Mouse (Mus musculus) intestine, embryonic 15.5 days (tissue): ENCODE measurements at regions not wholly inside any gene's neighbourhood (a gene's known extent, or its start where the extent isn't known, plus 50 kb on each side); places are given as distances from the start of the nearest gene placed in this dataset.
"Not testable (repeated sequence)": the region's sequence is repeated elsewhere in the genome, so short reads cannot be mapped to it uniquely, and the experiment has no call there.

Experiments
- ATAC-seq: fragments of 200-750 bp; cut with Nextera tagmentation; 2 replicates; pipeline ENCODE4 v1.8.0; 2017; ENCODE audit warnings: moderate TSS enrichment, moderate library complexity
- H3K27ac ChIP-seq: fragments of 300-500 bp; sonication (generic); 2 replicates; pipeline ENCODE4 v1.5.1; 2015; ENCODE audit warnings: mild to moderate bottlenecking, inconsistent platforms
- H3K27me3 ChIP-seq: fragments of 300-500 bp; sonication (generic); replicated peaks from 2 replicates; pipeline ENCODE4 v1.6.1; 2015; ENCODE audit warnings: inconsistent platforms
- H3K36me3 ChIP-seq: fragments of 300-500 bp; sonication (generic); 2 replicates; pipeline ENCODE4 v1.6.1; 2015; ENCODE audit warnings: inconsistent platforms
- H3K4me1 ChIP-seq: fragments of 300-500 bp; sonication (generic); replicated peaks from 2 replicates; pipeline ENCODE4 v1.6.1; 2015; ENCODE audit warnings: inconsistent platforms
- H3K4me2 ChIP-seq: fragments of 300-500 bp; sonication (generic); replicated peaks from 2 replicates; pipeline ENCODE4 v1.6.1; 2015; ENCODE audit warnings: mild to moderate bottlenecking, inconsistent platforms
- H3K4me3 ChIP-seq: fragments of 300-500 bp; sonication (generic); replicated peaks from 2 replicates; pipeline ENCODE4 v1.5.1; 2015; ENCODE audit warnings: inconsistent platforms
- H3K9ac ChIP-seq: fragments of 300-500 bp; sonication (generic); 2 replicates; pipeline ENCODE4 v1.6.1; 2015; ENCODE audit warnings: inconsistent platforms
- H3K9me3 ChIP-seq: fragments of 300-500 bp; sonication (generic); 2 replicates; pipeline ENCODE4 v1.6.1; 2016; ENCODE audit warnings: inconsistent platforms
- WGBS: fragments of 180-500 bp; shearing (Covaris S2); methylation state at CpG from one replicate; pipeline ENCODE4 v1.1.7; 2015; 5-methylcytosine and 5-hydroxymethylcytosine counted together

DNA sequence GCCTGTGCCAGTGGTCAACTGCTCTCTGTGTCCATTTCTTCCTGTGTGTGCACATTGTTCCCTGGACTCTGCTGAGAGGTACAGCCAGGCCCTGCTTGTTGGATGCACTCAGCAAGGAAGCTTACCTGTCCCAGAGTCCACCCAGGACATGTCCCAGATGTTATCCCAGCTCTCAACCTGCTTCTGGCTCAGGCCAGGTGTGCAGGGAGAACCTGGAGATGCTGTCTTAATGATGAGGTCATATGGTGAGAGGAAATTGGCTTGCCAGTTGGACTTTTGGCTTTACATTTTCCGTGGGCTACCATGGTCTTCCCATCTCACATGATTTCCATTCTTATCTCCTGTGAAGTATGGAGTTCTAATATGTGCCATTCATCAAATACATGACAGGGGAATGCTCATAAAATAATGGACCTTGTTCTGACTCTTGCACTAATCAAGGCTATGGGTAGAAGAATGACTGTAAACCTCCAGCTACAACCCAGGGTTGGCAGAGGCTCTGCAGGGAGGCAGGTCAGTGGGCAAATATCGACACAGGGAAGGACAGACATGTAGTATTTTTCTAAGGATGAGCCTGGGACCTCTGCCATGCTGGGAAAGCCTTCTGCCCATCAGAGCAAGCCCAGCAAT, 289.9 kb upstream of the 3110018I06Rik start:
- no peaks in the 10 kb centered on the region for H3K36me3 ChIP-seq
- no peaks in the 10 kb centered on the region for H3K9me3 ChIP-seq
- H3K9ac ChIP-seq: no peak overlapping the region
- H3K4me1 ChIP-seq: no peaks in the 10 kb centered on the region
- ATAC-seq: peak; percentile 87
- 67% methylated on average over 2 of the region's 2 CpGs for WGBS
- no peaks in the 10 kb centered on the region for H3K27me3 ChIP-seq
- H3K27ac ChIP-seq: no peak overlapping the region
- H3K4me3 ChIP-seq: no peak overlapping the region
- no peak overlapping the region for H3K4me2 ChIP-seq

DNA sequence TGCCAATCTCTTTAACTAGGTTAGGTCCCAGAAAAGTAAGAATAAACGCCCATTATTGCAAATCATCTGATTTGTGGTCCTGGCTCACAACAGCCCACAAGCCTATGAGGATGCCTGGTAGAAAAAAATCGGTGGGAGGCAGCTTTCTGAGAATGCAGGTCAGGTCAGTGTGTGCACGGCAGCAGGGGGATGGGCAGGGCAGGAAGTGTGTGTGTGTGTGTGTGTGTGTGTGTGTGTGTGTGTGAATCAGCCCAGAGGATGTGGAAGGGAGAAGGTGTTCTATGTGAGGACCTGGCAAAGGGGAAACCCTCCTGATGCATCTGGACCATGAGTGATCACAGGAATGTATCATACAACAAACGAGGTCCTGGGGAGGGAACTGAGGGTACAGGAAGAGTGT, 287.5 kb upstream of the 3110018I06Rik start:
- Histone ChIP-seq H3K9ac (no peak overlapping the region), H3K9me3 (no peaks in the 10 kb centered on the region), H3K4me1 (no peaks in the 10 kb centered on the region), H3K36me3 (no peaks in the 10 kb centered on the region), H3K27me3 (no peaks in the 10 kb centered on the region), H3K27ac (no peak overlapping the region), H3K4me2 (no peak overlapping the region), H3K4me3 (no peak overlapping the region)
- no peak for ATAC-seq
- WGBS: 36% methylated on average over 4 of the region's 4 CpGs

GRCm38 (mm10) chr12:107208826-107209225, 279.6 kb upstream of the 3110018I06Rik start:
- not testable (repeated sequence) for ATAC-seq, H3K27ac ChIP-seq, H3K9me3 ChIP-seq, H3K4me1 ChIP-seq, H3K27me3 ChIP-seq, H3K4me3 ChIP-seq, H3K9ac ChIP-seq, H3K36me3 ChIP-seq, H3K4me2 ChIP-seq
- WGBS: 44% methylated on average over 6 of the region's 6 CpGs

DNA sequence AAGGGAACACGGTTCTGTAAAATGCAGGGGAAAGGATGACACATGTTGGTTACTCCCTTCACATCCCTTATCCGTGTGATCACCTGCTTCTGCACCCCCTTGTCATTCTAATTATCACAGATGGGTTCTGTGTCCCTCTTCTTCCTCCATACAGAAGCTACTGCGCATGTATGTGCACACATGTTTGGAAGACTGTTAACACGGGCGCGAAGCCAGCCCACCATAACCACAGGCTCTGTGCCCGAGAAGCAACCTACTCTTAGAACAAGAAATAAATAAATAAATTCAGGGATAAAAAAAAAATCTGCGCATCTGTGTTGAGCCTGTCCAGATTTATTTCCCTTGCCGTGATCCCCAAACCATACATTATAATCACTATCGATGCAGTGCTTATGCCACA, 275.6 kb upstream of the 3110018I06Rik start:
- Histone ChIP-seq H3K4me2 (no peak overlapping the region), H3K9ac (no peak overlapping the region), H3K4me3 (no peak overlapping the region), H3K36me3 (no peaks in the 10 kb centered on the region), H3K27ac (no peak overlapping the region), H3K9me3 (no peaks in the 10 kb centered on the region), H3K27me3 (no peaks in the 10 kb centered on the region), H3K4me1 (no peaks in the 10 kb centered on the region)
- ATAC-seq: no peak
- WGBS: 91% methylated on average over 10 of the region's 10 CpGs

GRCm38 (mm10) chr12:107216119-107216518, 272.3 kb upstream of the 3110018I06Rik start:
- no peaks in the 10 kb centered on the region for H3K27me3 ChIP-seq
- no peak overlapping the region for H3K4me2 ChIP-seq
- 66% methylated on average over 8 of the region's 8 CpGs for WGBS
- H3K9ac ChIP-seq: no peak overlapping the region
- H3K9me3 ChIP-seq: no peaks in the 10 kb centered on the region
- ATAC-seq: no peak
- H3K4me3 ChIP-seq: no peak overlapping the region
- H3K36me3 ChIP-seq: no peaks in the 10 kb centered on the region
- no peak overlapping the region for H3K27ac ChIP-seq
- H3K4me1 ChIP-seq: no peaks in the 10 kb centered on the region

DNA sequence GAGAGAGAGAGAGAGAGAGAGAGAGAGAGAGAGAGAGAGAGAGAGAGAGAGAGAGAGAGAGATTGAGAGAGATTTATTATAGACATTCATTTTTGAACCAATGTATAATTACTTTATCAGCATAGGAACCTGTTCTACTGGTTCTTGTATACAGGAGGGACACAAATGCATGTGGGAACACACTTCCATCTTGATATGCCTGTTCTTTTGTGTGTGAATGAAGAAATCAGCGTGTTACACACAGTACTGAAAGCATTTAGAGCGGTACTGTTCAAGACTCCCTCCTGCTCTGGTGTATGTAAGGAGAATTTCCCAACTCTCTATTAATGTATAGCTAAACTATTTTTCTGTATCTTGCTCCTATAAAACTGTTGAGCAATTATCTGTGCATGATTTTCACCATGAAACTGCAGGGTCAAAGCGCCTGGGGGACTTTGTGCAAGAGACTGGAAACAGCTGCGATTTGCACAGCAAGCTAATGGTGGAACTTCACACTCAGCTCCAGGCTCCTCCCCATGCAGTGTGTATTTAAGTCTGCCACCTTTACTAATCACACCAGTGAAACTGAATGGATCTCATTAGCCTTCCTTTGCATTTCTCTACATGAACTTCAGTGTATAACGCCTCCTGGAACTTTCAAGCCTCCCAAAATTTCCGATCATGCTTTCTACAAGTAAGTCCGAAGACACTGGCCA, 267.0 kb upstream of the 3110018I06Rik start:
- no peaks in the 10 kb centered on the region for H3K36me3 ChIP-seq
- no peak overlapping the region for H3K4me2 ChIP-seq
- H3K27me3 ChIP-seq: no peaks in the 10 kb centered on the region
- H3K4me3 ChIP-seq: no peak overlapping the region
- H3K9me3 ChIP-seq: no peaks in the 10 kb centered on the region
- H3K4me1 ChIP-seq: no peaks in the 10 kb centered on the region
- WGBS: 71% methylated on average over 7 of the region's 7 CpGs
- no peak overlapping the region for H3K27ac ChIP-seq
- peak; percentile 65 for ATAC-seq
- no peak overlapping the region for H3K9ac ChIP-seq

- Histone ChIP-seq H3K4me1 (no peaks in the 10 kb centered on the region), H3K9ac (no peak overlapping the region), H3K4me3 (no peak overlapping the region), H3K36me3 (no peaks in the 10 kb centered on the region), H3K27me3 (no peaks in the 10 kb centered on the region), H3K27ac (no peak overlapping the region), H3K4me2 (no peak overlapping the region), H3K9me3 (no peaks in the 10 kb centered on the region)
- WGBS: 73% methylated on average over 7 of the region's 7 CpGs
- ATAC-seq: no peak
Measured at GRCm38 (mm10) chr12:107222106-107222505, 266.3 kb upstream of the 3110018I06Rik start.

- no peaks in the 10 kb centered on the region for H3K9me3 ChIP-seq
- no peak for ATAC-seq
- H3K9ac ChIP-seq: no peak overlapping the region
- no peaks in the 10 kb centered on the region for H3K4me1 ChIP-seq
- no peaks in the 10 kb centered on the region for H3K27me3 ChIP-seq
- no peaks in the 10 kb centered on the region for H3K36me3 ChIP-seq
- WGBS: 74% methylated on average over 3 of the region's 3 CpGs
- H3K4me2 ChIP-seq: no peak overlapping the region
- no peak overlapping the region for H3K27ac ChIP-seq
- no peak overlapping the region for H3K4me3 ChIP-seq
Measured at GRCm38 (mm10) chr12:107230097-107230496, 258.3 kb upstream of the 3110018I06Rik start.

DNA sequence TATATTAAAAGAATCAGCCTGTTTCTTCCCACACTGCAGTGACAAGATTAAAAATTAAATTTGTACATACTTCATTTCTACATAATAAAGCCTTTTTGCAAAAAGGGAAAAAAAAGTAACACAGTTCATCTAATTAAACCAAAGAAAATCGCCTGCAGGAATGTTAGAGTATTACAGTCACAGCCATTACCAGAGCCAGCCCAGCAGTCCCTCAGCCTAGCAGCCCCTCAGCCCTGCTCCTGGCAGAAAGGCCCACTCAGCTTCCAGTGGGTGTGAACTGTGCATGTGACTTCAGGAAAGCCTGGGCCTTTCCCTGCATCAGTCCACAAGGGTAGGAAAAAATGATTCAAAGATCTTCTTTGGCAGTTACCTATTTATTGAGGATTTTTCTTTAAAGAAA, 256.8 kb upstream of the 3110018I06Rik start:
- 26% methylated on average over 1 of the region's 1 CpGs for WGBS
- no peaks in the 10 kb centered on the region for H3K9me3 ChIP-seq
- no peak overlapping the region for H3K27ac ChIP-seq
- H3K4me3 ChIP-seq: no peak overlapping the region
- no peaks in the 10 kb centered on the region for H3K27me3 ChIP-seq
- ATAC-seq: no peak
- H3K4me1 ChIP-seq: no peaks in the 10 kb centered on the region
- no peak overlapping the region for H3K4me2 ChIP-seq
- no peaks in the 10 kb centered on the region for H3K36me3 ChIP-seq
- no peak overlapping the region for H3K9ac ChIP-seq

- no peak for ATAC-seq
- no peaks in the 10 kb centered on the region for H3K36me3 ChIP-seq
- 72% methylated on average over 9 of the region's 9 CpGs for WGBS
- no peaks in the 10 kb centered on the region for H3K27me3 ChIP-seq
- no peak overlapping the region for H3K4me3 ChIP-seq
- no peak overlapping the region for H3K4me2 ChIP-seq
- H3K9me3 ChIP-seq: no peaks in the 10 kb centered on the region
- no peak overlapping the region for H3K27ac ChIP-seq
- H3K4me1 ChIP-seq: no peaks in the 10 kb centered on the region
- H3K9ac ChIP-seq: no peak overlapping the region
Measured at GRCm38 (mm10) chr12:107250747-107251470, 237.5 kb upstream of the 3110018I06Rik start.

- ATAC-seq: no peak
Measured at GRCm38 (mm10) chr12:107251981-107252380, 236.5 kb upstream of the 3110018I06Rik start.

DNA sequence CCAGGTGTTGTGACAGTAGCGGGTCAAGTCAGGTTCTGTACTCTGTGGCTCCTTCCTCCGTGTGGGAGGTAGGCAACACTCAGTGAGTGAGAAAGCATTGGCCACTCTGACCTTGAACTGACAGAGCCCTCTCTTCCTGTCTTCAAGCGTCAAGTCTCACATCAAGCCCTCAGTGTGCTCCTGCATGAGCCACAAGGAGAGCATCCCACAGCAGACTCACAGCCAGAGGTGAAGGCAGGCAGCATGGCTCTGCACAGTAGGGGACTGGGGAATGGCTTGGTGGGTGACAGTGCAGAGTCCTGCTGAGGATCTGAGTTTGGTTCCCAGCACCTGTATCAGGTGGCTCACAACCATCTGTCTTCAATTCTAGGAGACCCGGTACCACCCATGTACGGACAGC, 226.4 kb upstream of the 3110018I06Rik start:
- no peak overlapping the region for H3K4me2 ChIP-seq
- no peak for ATAC-seq
- no peaks in the 10 kb centered on the region for H3K36me3 ChIP-seq
- no peaks in the 10 kb centered on the region for H3K4me1 ChIP-seq
- no peak overlapping the region for H3K4me3 ChIP-seq
- H3K27me3 ChIP-seq: no peaks in the 10 kb centered on the region
- 89% methylated on average over 5 of the region's 5 CpGs for WGBS
- H3K27ac ChIP-seq: no peak overlapping the region
- no peaks in the 10 kb centered on the region for H3K9me3 ChIP-seq
- no peak overlapping the region for H3K9ac ChIP-seq

More at GRCm38 (mm10) chr12:107251981-107252380, 236.5 kb upstream of the 3110018I06Rik start:
- Histone ChIP-seq H3K36me3 (no peaks in the 10 kb centered on the region), H3K9me3 (no peaks in the 10 kb centered on the region), H3K4me1 (no peaks in the 10 kb centered on the region), H3K27me3 (no peaks in the 10 kb centered on the region), H3K9ac (no peak overlapping the region), H3K4me3 (no peak overlapping the region), H3K4me2 (no peak overlapping the region), H3K27ac (no peak overlapping the region)
- 67% methylated on average over 15 of the region's 15 CpGs for WGBS
